Mouse (Mus musculus) thymus, postnatal 4 days (tissue): ENCODE measurements around the gene Tmem247.

Experiments used
- DNase-seq: peaks from one replicate; pipeline ENCODE4 v3.0.0; 2021

The Tmem247 gene

GRCm38 (mm10) chr17:86917048-86917447 is at the start of gene Tmem247:
Gene Tmem247, plus strand, starts transcription at chr17:86917348.
- DNase-seq, result no peak

DNA sequence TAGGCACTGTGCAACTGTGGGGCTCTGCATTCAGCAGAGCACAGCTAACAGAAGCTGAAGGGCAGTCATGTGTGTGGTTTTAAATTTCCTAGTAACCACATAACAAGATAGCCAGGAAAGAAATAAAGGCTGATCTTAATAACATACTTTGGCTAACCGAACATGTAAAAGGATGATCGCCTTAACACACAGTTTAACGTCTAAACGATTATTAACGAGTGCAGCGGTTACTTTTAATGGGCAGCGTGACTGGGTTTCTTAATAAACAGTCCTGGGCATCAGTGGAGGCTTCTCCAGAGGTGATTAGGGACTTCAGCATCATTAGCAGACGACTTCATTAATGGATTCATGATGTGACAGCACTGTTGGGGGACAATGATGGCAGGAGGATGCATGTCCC is 46.6 kb upstream of the Tmem247 start:
- no peak for DNase-seq

DNA sequence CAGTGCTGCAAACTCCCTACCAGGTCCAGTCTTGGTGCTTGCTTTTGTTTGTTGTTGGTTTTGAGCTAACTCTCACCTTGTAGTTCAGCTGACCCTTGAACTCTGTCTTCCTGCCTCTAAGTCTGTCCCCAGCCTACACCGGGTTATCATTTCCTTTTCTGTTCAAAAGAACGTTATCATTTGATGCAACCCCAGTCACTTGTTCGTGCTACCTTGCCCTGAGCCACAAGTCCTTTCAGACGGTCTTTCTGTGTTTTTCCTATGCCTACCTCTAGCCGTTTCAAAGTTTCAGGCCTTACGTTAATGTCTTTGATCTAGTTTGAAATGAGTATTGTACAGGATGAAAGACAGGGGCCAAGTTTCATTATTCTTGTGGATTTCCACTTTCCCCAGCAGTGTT is 44.5 kb upstream of the Tmem247 start:
- no peak for DNase-seq

GRCm38 (mm10) chr17:86876940-86877339 is 40.2 kb upstream of the Tmem247 start:
- DNase-seq, result no peak

DNA sequence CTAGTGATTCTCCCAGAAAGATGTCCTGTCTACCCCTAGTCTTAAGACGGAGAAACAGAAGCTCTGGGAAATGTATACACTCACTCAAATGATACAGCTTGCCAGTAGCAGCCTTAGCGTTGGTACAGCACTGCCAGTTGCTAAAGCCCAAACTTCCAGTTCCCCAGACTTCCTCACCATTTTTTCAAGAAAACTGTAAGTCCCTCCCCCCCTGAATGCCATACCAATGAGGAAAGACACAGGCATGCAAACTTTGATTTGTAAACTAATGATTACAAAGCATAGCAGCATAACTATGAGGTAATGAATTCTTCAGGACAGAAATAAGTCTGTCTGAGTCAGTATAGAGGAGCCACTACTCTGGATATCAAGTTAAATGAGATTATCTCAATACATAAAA is 39.4 kb upstream of the Tmem247 start:
- no peak for DNase-seq

- DNase-seq, result no peak
Observed at GRCm38 (mm10) chr17:86880056-86880455, 37.1 kb upstream of the Tmem247 start.

DNA sequence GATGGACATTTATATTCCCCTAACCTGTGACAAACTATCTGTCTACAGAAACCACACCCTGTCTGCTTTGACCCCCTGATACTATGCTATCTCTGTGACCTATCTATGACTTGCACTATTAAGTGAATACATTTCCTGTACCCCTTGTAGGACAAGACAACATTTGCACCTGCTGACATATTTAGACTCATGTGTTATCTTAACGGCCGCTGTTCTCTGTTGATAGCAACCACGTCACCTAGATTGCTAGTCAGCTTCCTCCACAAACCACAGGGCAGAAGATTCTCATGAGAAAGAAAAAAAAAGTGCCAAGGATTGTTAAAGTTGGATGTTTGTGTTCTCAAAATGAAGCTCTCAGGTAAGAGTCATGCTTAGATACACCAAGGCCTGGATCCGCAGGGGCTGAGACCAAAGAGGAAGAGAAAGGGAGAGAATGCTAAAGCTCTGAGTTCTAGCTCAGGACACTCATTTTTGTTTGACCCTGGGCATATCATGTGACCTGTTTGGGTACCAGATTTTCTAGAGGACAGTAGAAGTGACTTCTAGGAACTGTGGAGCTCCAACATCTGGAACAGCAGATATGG is 36.6 kb upstream of the Tmem247 start:
- peak; percentile 18 for DNase-seq

- no peak for DNase-seq
Observed at GRCm38 (mm10) chr17:86895191-86895590, 22.0 kb upstream of the Tmem247 start.

GRCm38 (mm10) chr17:86897486-86898165 is 19.5 kb upstream of the Tmem247 start:
- DNase-seq, result no peak

DNA sequence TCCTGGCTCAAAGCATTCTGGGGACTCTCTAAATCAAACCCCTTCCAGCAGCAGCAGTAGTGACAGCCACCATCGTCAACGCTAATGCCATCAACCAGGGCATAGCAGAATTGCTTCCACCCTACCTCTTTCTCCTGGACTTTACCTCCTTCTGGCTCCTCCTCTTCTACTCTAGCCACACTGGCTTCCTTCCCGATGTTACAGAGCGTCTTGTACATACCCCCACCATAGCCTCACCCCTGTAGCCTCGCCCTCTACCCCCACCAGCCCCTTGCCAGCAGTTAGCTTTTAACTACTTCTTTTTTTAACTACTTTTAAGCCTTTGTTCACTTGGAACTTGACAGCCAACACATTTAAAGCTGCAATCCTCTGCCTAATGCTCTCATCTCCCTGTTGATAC is 17.3 kb upstream of the Tmem247 start:
- no peak for DNase-seq

DNA sequence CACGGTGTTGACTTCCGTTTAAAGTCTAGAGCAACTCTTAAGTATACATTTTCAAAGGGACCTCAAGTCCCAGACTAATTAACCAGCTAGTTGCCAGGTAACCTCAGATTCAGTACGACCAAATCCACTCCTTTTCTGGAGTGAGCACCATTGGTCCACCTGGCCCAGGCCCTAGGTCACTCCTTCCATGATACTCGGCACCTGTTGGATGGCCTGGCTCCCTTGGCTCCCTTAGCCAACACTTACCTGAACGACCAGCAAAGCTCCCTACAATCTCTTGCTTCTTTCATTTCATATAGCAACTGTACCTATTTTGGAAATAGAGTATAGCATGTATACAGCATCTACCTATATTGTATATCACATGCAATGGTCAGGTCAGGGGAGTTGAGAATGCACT is 16.6 kb upstream of the Tmem247 start:
- no peak for DNase-seq

DNA sequence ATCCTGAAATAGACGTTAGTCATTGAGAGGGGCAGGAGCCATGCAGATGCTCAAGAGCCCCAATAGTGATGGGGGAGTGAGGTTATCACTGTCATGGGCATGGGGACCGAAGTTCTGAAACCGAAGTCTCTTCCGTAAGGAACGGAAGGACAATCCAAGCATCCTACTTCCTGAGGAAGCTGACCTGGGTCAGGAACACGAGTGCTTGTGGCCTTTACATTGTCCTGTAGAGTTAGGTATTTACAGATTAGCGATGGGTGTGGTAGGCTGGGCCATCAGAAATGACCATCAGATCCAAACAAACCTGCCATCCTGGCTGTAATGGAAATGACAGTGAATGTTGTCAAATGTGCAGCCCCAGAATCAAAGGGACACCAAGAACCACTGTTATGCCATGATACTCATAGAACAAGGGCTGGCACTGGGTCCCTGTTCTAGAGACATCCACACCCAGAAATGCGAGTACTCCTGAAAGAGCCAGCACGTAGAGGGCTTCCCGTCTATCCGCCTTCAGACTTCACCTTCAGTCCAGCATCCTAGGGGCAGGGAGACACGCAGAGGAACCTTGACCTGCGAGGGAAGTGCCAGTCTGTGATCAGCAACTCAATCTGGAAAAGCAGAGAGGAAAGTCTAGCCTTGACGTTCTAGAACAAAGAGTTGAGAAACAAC is 14.6 kb upstream of the Tmem247 start:
- no peak for DNase-seq

GRCm38 (mm10) chr17:86903596-86903995 is 13.6 kb upstream of the Tmem247 start:
- peak; percentile 71 for DNase-seq

DNA sequence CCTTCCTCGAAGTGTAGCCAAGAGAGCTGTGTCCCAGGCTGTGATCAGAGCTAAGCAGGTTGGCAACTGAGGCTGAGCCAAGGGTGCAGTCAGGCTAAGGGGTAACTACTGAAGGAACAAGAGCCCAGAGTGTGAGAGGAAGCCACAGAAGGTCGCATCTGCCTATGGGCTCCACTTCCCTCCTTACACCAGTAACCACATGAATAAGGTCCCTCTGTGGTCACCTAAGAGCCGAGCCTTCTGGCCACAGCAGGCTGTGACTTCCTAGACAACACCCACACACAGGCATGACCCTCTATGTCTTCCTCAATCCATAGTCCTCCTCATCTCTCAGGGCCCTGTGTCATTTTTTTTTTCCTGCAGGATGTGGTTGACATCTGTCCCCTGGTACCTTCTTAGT is 12.9 kb upstream of the Tmem247 start:
- DNase-seq, result no peak

- no peak for DNase-seq
Observed at GRCm38 (mm10) chr17:86905297-86906135, 11.6 kb upstream of the Tmem247 start.

DNA sequence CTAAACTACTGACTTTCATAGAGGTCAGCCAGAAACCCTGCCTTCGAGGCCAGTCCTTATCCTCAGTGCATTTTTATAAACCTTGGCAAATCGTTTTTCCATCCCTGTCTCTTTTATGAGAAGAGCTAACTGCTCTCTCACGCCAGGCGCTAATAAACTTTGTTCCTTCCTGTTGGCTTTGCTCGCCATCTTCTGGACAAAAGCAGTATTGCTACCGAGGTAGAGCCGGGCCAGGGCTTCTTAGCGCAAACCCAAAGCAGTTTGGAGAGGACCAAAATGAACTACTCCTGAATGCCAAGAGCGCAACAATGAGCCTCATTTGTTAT is 11.0 kb upstream of the Tmem247 start:
- peak; percentile 88 for DNase-seq

DNA sequence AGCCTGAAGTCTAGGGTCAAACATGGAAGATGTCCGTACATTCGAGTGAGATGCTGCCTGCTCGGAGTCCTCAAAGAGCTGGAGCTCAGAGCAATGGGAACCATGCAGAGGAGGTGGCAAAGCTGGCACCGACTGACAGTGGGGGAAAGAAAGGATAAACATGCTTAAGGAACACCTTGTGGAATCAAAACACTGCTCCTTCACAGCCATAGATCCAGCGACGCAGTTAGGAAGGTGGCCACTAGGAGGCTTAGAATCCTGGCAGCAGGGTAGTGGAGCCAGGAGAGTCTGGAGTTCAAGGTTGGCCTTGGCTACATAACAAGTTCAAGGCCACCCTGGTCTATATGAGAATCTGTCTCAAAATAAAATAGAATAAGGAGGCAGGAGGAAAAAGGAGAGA is 10.5 kb upstream of the Tmem247 start:
- peak; percentile 56 for DNase-seq

GRCm38 (mm10) chr17:86907092-86907491 is 10.1 kb upstream of the Tmem247 start:
- DNase-seq, result no peak

GRCm38 (mm10) chr17:86908316-86908715 is 8.8 kb upstream of the Tmem247 start:
- no peak for DNase-seq

DNA sequence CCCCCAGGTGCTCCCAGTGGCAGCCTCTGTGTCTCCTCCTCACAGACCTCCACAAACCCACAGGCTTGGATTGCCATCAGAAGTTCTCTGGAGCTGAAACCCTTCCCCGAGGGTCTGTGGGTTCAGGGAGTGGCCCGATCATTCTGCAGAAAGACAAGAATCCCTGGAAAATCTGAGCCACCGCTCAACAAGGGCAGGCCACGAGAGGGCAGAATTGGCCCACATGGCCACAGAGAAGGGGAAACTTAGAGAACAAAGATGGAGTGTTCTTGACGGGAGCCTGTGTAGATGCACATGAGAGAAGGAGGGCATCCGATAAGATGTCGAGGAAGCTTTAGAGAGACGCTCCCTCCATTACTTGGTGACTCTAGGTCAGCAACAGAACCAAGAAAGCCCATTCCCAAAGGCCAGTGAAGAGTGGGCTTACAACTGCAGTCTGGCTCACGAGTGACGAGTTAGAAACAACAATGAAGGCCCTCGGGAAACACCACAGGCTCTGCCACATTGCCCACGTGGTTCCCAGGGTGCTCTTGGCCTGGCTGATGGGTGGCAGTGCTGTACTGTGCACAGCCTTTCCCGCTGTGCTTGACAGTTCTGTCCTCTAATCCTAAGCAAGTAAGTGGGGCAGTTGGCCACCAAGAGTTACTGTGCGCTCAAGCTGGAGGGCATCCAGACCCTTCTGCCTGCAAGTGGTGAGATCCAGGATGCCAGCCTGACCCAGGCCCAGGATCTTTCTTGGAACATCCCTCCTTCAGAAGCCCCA is 7.2 kb upstream of the Tmem247 start:
- no peak for DNase-seq

- DNase-seq, result no peak
Observed at GRCm38 (mm10) chr17:86911261-86911660, 5.9 kb upstream of the Tmem247 start.

DNA sequence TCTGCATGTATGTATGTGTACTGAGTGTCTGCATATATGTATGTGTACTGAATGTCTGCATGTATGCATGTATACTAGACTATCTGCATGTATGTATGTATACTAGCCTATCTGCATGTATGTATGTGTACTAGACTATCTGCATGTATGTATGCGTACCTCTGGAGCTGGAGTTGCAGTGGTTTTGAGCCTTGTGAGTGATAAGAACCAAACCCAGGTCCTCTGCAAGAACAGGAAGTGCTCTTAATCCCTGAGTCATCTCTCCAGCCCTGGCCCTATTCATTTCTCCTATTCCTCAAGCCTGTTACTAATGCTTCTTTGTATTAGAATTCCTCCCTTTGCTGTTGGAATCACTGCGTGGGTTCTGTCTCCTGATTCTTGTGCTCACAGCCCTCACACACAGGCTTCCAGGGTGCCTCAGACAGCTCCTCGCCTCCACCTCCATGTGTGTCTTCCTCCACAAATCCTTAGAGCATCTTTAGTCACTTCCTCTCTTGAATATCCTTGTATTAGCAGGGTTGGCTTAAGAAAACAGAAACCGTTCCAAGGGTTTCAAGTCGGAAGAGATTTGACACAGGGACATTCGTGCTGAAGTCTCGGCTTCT is 4.0 kb upstream of the Tmem247 start:
- no peak for DNase-seq
